Mouse (Mus musculus) c-Kit-positive CD71-positive TER-119-negative erythroid progenitor cells, embryonic 14.5 days (primary cell): ENCODE measurements around the gene Rpp25.
A peak's percentile ranks its signal among the peaks of the same experiment; 100 is the strongest.

Experiments
- DNase-seq: peaks from one replicate; pipeline ENCODE4 v3.0.0-alpha.2; 2013; ENCODE audit warnings: low read depth

Rpp25 gene

GRCm38 (mm10) chr9:57503622-57504380 is at the start of gene Rpp25:
TSS of gene Rpp25 (plus strand) at chr9:57504026.
- no peak for DNase-seq

- no peak for DNase-seq
These were observed 44.1 kb upstream of the Rpp25 start for GRCm38 (mm10) chr9:57459707-57460106.

GRCm38 (mm10) chr9:57462866-57463265 is 41.0 kb upstream of the Rpp25 start:
- DNase-seq, result no peak

- no peak for DNase-seq
These were observed 37.7 kb upstream of the Rpp25 start for GRCm38 (mm10) chr9:57466101-57466500.

- no peak for DNase-seq
These were observed 36.5 kb upstream of the Rpp25 start for GRCm38 (mm10) chr9:57467271-57467771.

GRCm38 (mm10) chr9:57467896-57468549 is 35.8 kb upstream of the Rpp25 start, which contains the start of gene Scamp5:
TSS of gene Scamp5 (minus strand) at chr9:57468060.
- DNase-seq, result peak; percentile 71

- DNase-seq, result no peak
These were observed 34.9 kb upstream of the Rpp25 start for GRCm38 (mm10) chr9:57468914-57469313.

GRCm38 (mm10) chr9:57485774-57486173 is 18.1 kb upstream of the Rpp25 start:
- peak; percentile 78 for DNase-seq

- DNase-seq, result no peak
These were observed 16.0 kb upstream of the Rpp25 start for GRCm38 (mm10) chr9:57487807-57488206.

GRCm38 (mm10) chr9:57493532-57493931 is 10.3 kb upstream of the Rpp25 start:
- no peak for DNase-seq

GRCm38 (mm10) chr9:57494970-57495369 is 8.9 kb upstream of the Rpp25 start:
- DNase-seq, result no peak

GRCm38 (mm10) chr9:57497236-57497635 is 6.6 kb upstream of the Rpp25 start:
- DNase-seq, result no peak

GRCm38 (mm10) chr9:57498536-57498935 is 5.3 kb upstream of the Rpp25 start:
- DNase-seq, result no peak

GRCm38 (mm10) chr9:57501452-57501851 is 2.4 kb upstream of the Rpp25 start:
- no peak for DNase-seq

GRCm38 (mm10) chr9:57501861-57502260 is 2.0 kb upstream of the Rpp25 start:
- no peak for DNase-seq

GRCm38 (mm10) chr9:57502911-57503621 is 760 bp upstream of the Rpp25 start:
- DNase-seq, result no peak

GRCm38 (mm10) chr9:57504381-57504700 is 515 bp downstream of the Rpp25 start:
- no peak for DNase-seq

GRCm38 (mm10) chr9:57504891-57505290 is 1.1 kb downstream of the Rpp25 start:
- no peak for DNase-seq

- DNase-seq, result peak; percentile 83
These were observed 1.9 kb downstream of the Rpp25 start for GRCm38 (mm10) chr9:57505700-57506099.

GRCm38 (mm10) chr9:57510577-57510976 is 6.8 kb downstream of the Rpp25 start:
- DNase-seq, result no peak

- DNase-seq, result no peak
These were observed 13.3 kb downstream of the Rpp25 start for GRCm38 (mm10) chr9:57517113-57517512.

GRCm38 (mm10) chr9:57520375-57521055 is 16.7 kb downstream of the Rpp25 start:
- DNase-seq, result no peak
